Mouse (Mus musculus) erythroblast, embryonic 14.5 days (primary cell): Measurements from ENCODE around the gene Zpr1. TPM values are rescaled to one million over a fixed set of nuclear protein-coding genes. Genes with fewer than 3 reads are reported as not detected.

Experiments used
- H3K27me3 ChIP-seq: 2 replicates; pipeline ENCODE4 v1.6.1; 2012; ENCODE audit warnings: inconsistent platforms; ENCODE audit not compliant: control insufficient read depth
- H3K36me3 ChIP-seq: 2 replicates; pipeline ENCODE4 v1.6.1; 2012; ENCODE audit warnings: mild to moderate bottlenecking, inconsistent platforms; ENCODE audit not compliant: control insufficient read depth
- H3K4me1 ChIP-seq: 2 replicates; pipeline ENCODE4 v1.6.1; 2012; ENCODE audit warnings: inconsistent platforms; ENCODE audit not compliant: control insufficient read depth
- H3K4me3 ChIP-seq: replicated peaks from 2 replicates; pipeline ENCODE3; 2012; ENCODE audit warnings: moderate library complexity, mild to moderate bottlenecking, inconsistent platforms
- H3K9me3 ChIP-seq: 2 replicates; pipeline ENCODE4 v1.6.1; 2012; ENCODE audit warnings: low read length, inconsistent platforms, mixed read lengths; ENCODE audit not compliant: control insufficient read depth
- GATA1 ChIP-seq: IDR thresholded peaks from 2 replicates; pipeline ENCODE4 v1.6.1; 2012; ENCODE audit warnings: low read length, inconsistent platforms, mixed read lengths
- TAL1 ChIP-seq: IDR thresholded peaks from 3 replicates; pipeline ENCODE4 v1.6.1; 2012; ENCODE audit warnings: low read length, inconsistent platforms, mixed read lengths
- polyA plus RNA-seq: library from polyadenylated mRNA; stranded (reverse); fragments of >175 nt; gene quantifications from 2 replicates; pipeline ENCODE4 v1.2.3, GENCODE M21; 2012

The Zpr1 gene
- polyA plus RNA-seq, 1 experiment: 1.7 TPM

GRCm38 (mm10) chr9:46330586-46330895 lies 57.7 kb downstream of the Zpr1 start:
- Histone ChIP-seq H3K27me3 (peaks cover 31% of the 10 kb centered on the region), H3K4me3 (no peak overlapping the region), H3K4me1 (peaks cover 4% of the 10 kb centered on the region), H3K9me3 (no peaks in the 10 kb centered on the region), H3K36me3 (no peaks in the 10 kb centered on the region)
- TF ChIP-seq TAL1 (no peak), GATA1 (no peak)

- Histone ChIP-seq H3K36me3 (no peaks in the 10 kb centered on the region), H3K4me3 (no peak overlapping the region), H3K9me3 (no peaks in the 10 kb centered on the region), H3K4me1 (peaks cover 4% of the 10 kb centered on the region), H3K27me3 (peaks cover 31% of the 10 kb centered on the region)
- TF ChIP-seq TAL1: no peak
- TF ChIP-seq GATA1: no peak
Observed at GRCm38 (mm10) chr9:46331301-46331700, 58.4 kb downstream of the Zpr1 start.

Other genes with a start within 250 kb of the Zpr1 start
- gene Apoa1, start 44.5 kb upstream of the Zpr1 start, polyA plus RNA-seq: 5.9 and 7.1 TPM in 2 replicates
- gene Apoc3, start 37.4 kb upstream of the Zpr1 start, polyA plus RNA-seq: not detected in 2 replicates
- gene Apoa4, start 32.4 kb upstream of the Zpr1 start, polyA plus RNA-seq: not detected in 2 replicates
- not detected in 2 replicates for gene Apoa5, start 4.4 kb upstream of the Zpr1 start, polyA plus RNA-seq
- gene Bud13, start 9.9 kb downstream of the Zpr1 start, polyA plus RNA-seq: 0.45 and 0.76 TPM in 2 replicates
- gene 4931429L15Rik, start 46.9 kb downstream of the Zpr1 start, polyA plus RNA-seq: not detected in 2 replicates